Mouse (Mus musculus) megakaryocyte, embryonic 14.5 days (primary cell): Measurements from ENCODE around the gene Lama2. TPM values are rescaled to one million over a fixed set of nuclear protein-coding genes. Genes with fewer than 3 reads are reported as not detected.

ENCODE experiments used
- H3K27me3 ChIP-seq: replicated peaks from 2 replicates; pipeline ENCODE3; 2012; ENCODE audit warnings: inconsistent platforms
- H3K36me3 ChIP-seq: replicated peaks from 2 replicates; pipeline ENCODE3; 2012; ENCODE audit warnings: low read length, inconsistent platforms, mixed read lengths
- H3K4me1 ChIP-seq: 2 replicates; pipeline ENCODE4 v1.6.1; 2012; ENCODE audit warnings: inconsistent platforms
- H3K4me3 ChIP-seq: replicated peaks from 2 replicates; pipeline ENCODE3; 2012; ENCODE audit warnings: moderate library complexity, mild to moderate bottlenecking, inconsistent platforms
- H3K9me3 ChIP-seq: 2 replicates; pipeline ENCODE4 v1.6.1; 2012; ENCODE audit warnings: inconsistent platforms
- FLI1 ChIP-seq: IDR thresholded peaks from 2 replicates; pipeline ENCODE4 v1.6.1; 2012; ENCODE audit warnings: low read length, inconsistent platforms, mixed read lengths
- GATA1 ChIP-seq: IDR thresholded peaks from 3 replicates; pipeline ENCODE4 v1.6.1; 2012; ENCODE audit warnings: mixed read lengths, low read length, inconsistent platforms, borderline replicate concordance
- polyA plus RNA-seq: library from polyadenylated mRNA; stranded (reverse); fragments of >175 nt; gene quantifications from 2 replicates; pipeline ENCODE4 v1.2.3, GENCODE M21; 2012; ENCODE audit warnings: low replicate concordance; ENCODE audit not compliant: insufficient read depth

The Lama2 gene
- not detected in 2 replicates for polyA plus RNA-seq

GRCm38 (mm10) chr10:27619658-27620057 lies at the start of gene Lama2:
Lama2 (minus strand) TSS chr10:27619758.
- Histone ChIP-seq H3K4me3 (peak within 1 kb of the TSS; percentile 18), H3K9me3 (0 out of 2 replicates have a peak, but pooled peaks cover 4% of the 10 kb centered on the region), H3K27me3 (no peaks in the 10 kb centered on the region), H3K4me1 (no peaks in the 10 kb centered on the region), H3K36me3 (no peaks in the 10 kb centered on the region)
- TF ChIP-seq GATA1 (no peak), FLI1 (no peak)

- Histone ChIP-seq H3K27me3 (no peaks in the 10 kb centered on the region), H3K36me3 (no peaks in the 10 kb centered on the region), H3K4me1 (no peaks in the 10 kb centered on the region), H3K9me3 (no peaks in the 10 kb centered on the region), H3K4me3 (no peak overlapping the region)
- TF ChIP-seq FLI1: no peak
- TF ChIP-seq GATA1: no peak
Measured at GRCm38 (mm10) chr10:27664391-27664790, 44.8 kb upstream of the Lama2 start.

- no peak overlapping the region for H3K4me3 ChIP-seq
- no peaks in the 10 kb centered on the region for H3K27me3 ChIP-seq
- H3K4me1 ChIP-seq: no peaks in the 10 kb centered on the region
- H3K36me3 ChIP-seq: no peaks in the 10 kb centered on the region
- H3K9me3 ChIP-seq: no peaks in the 10 kb centered on the region
- TF ChIP-seq GATA1: no peak
Measured at GRCm38 (mm10) chr10:27663396-27663795, 43.8 kb upstream of the Lama2 start.

- Histone ChIP-seq H3K4me1 (no peaks in the 10 kb centered on the region), H3K4me3 (no peak overlapping the region), H3K36me3 (no peaks in the 10 kb centered on the region), H3K9me3 (no peaks in the 10 kb centered on the region), H3K27me3 (no peaks in the 10 kb centered on the region)
- TF ChIP-seq FLI1: no peak
- TF ChIP-seq GATA1: no peak
Measured at GRCm38 (mm10) chr10:27654164-27654563, 34.6 kb upstream of the Lama2 start.

- Histone ChIP-seq H3K36me3 (no peaks in the 10 kb centered on the region), H3K4me1 (no peaks in the 10 kb centered on the region), H3K27me3 (no peaks in the 10 kb centered on the region), H3K9me3 (no peaks in the 10 kb centered on the region), H3K4me3 (no peak overlapping the region)
- no peak for TF ChIP-seq FLI1
- TF ChIP-seq GATA1: no peak
Measured at GRCm38 (mm10) chr10:27652694-27653335, 33.3 kb upstream of the Lama2 start.

GRCm38 (mm10) chr10:27635721-27636120 lies 16.2 kb upstream of the Lama2 start:
- Histone ChIP-seq H3K9me3 (no peaks in the 10 kb centered on the region), H3K27me3 (no peaks in the 10 kb centered on the region), H3K4me1 (no peaks in the 10 kb centered on the region), H3K36me3 (no peaks in the 10 kb centered on the region), H3K4me3 (no peak overlapping the region)
- TF ChIP-seq GATA1: no peak
- TF ChIP-seq FLI1: no peak

- no peak overlapping the region for H3K4me3 ChIP-seq
- no peaks in the 10 kb centered on the region for H3K27me3 ChIP-seq
- TF ChIP-seq GATA1: no peak
- TF ChIP-seq FLI1: no peak
- no peaks in the 10 kb centered on the region for H3K4me1 ChIP-seq
- no peaks in the 10 kb centered on the region for H3K9me3 ChIP-seq
- no peaks in the 10 kb centered on the region for H3K36me3 ChIP-seq
Measured at GRCm38 (mm10) chr10:27631002-27631401, 11.4 kb upstream of the Lama2 start.

- TF ChIP-seq FLI1: no peak
- no peak for TF ChIP-seq GATA1
- Histone ChIP-seq H3K9me3 (no peaks in the 10 kb centered on the region), H3K36me3 (no peaks in the 10 kb centered on the region)
Measured at GRCm38 (mm10) chr10:27621697-27622449, 2.3 kb upstream of the Lama2 start.

GRCm38 (mm10) chr10:27617522-27618020 lies 2.0 kb downstream of the Lama2 start:
- Histone ChIP-seq H3K36me3 (no peaks in the 10 kb centered on the region), H3K4me3 (no peak overlapping the region), H3K4me1 (no peaks in the 10 kb centered on the region), H3K9me3 (0 out of 2 replicates have a peak, but pooled peaks cover 4% of the 10 kb centered on the region), H3K27me3 (no peaks in the 10 kb centered on the region)
- TF ChIP-seq FLI1 (no peak), GATA1 (no peak)

More at GRCm38 (mm10) chr10:27621697-27622449, 2.3 kb upstream of the Lama2 start:
- H3K4me1 ChIP-seq: no peaks in the 10 kb centered on the region
- no peak overlapping the region for H3K4me3 ChIP-seq
- H3K27me3 ChIP-seq: no peaks in the 10 kb centered on the region

GRCm38 (mm10) chr10:27616641-27617415 lies 2.7 kb downstream of the Lama2 start:
- Histone ChIP-seq H3K36me3 (no peaks in the 10 kb centered on the region), H3K4me3 (no peak overlapping the region), H3K27me3 (no peaks in the 10 kb centered on the region), H3K9me3 (0 out of 2 replicates have a peak, but pooled peaks cover 4% of the 10 kb centered on the region), H3K4me1 (no peaks in the 10 kb centered on the region)
- TF ChIP-seq FLI1 (no peak), GATA1 (no peak)
